Mouse (Mus musculus) limb, embryonic 12.5 days (tissue): Measurements from ENCODE around the gene Slc37a3. TPM values are rescaled to one million over a fixed set of nuclear protein-coding genes. Genes with fewer than 3 reads are reported as not detected.

Experiments
- ATAC-seq: fragments of 200-750 bp; cut with Nextera tagmentation; 2 replicates; pipeline ENCODE4 v1.8.0; 2017; ENCODE audit warnings: low read depth, moderate TSS enrichment; ENCODE audit not compliant: insufficient number of reproducible peaks, insufficient read depth, low FRiP score, low TSS enrichment
- H3K27ac ChIP-seq: fragments of 300-500 bp; sonication (generic); 2 replicates; pipeline ENCODE4 v1.5.1; 2016; ENCODE audit warnings: mild to moderate bottlenecking, moderate library complexity
- H3K27me3 ChIP-seq: fragments of 300-500 bp; sonication (generic); 2 replicates; pipeline ENCODE4 v1.6.1; 2016; ENCODE audit warnings: mild to moderate bottlenecking, moderate library complexity
- H3K36me3 ChIP-seq: fragments of 300-500 bp; sonication (generic); 2 replicates; pipeline ENCODE4 v1.6.1; 2016; ENCODE audit warnings: mild to moderate bottlenecking, moderate library complexity
- H3K4me1 ChIP-seq: fragments of 300-500 bp; sonication (generic); replicated peaks from 2 replicates; pipeline ENCODE4 v1.6.1; 2016
- H3K4me2 ChIP-seq: fragments of 300-500 bp; sonication (generic); 2 replicates; pipeline ENCODE4 v1.6.1; 2016; ENCODE audit warnings: mild to moderate bottlenecking, moderate library complexity
- H3K4me3 ChIP-seq: fragments of 300-500 bp; sonication (generic); replicated peaks from 2 replicates; pipeline ENCODE4 v1.5.1; 2016; ENCODE audit warnings: mild to moderate bottlenecking
- H3K9ac ChIP-seq: fragments of 300-500 bp; sonication (generic); replicated peaks from 2 replicates; pipeline ENCODE4 v1.6.1; 2016; ENCODE audit warnings: mild to moderate bottlenecking, moderate library complexity
- H3K9me3 ChIP-seq: fragments of 300-500 bp; sonication (generic); 2 replicates; pipeline ENCODE4 v1.6.1; 2016; ENCODE audit warnings: mild to moderate bottlenecking, moderate library complexity
- WGBS: fragments of 180-500 bp; shearing (Covaris S2); methylation state at CpG from one replicate; pipeline ENCODE4 v1.1.7; 2016; 5-methylcytosine and 5-hydroxymethylcytosine counted together
- polyA plus RNA-seq: library from polyadenylated mRNA; unstranded; fragments of >200 nt; fragmentation: Nextera tagmentation; extraction: Ambion mirVana; gene quantifications from 2 replicates; pipeline ENCODE4 v1.2.1, GENCODE M21; 2016

Slc37a3 gene
- polyA plus RNA-seq, 1 experiment from 2014 or later: 55.7 TPM

- H3K4me1 ChIP-seq: peaks cover 32% of the 10 kb centered on the region
Observed at GRCm38 (mm10) chr6:39287782-39288181, 89.7 kb downstream of the Slc37a3 start.

GRCm38 (mm10) chr6:39286732-39287083, 90.8 kb downstream of the Slc37a3 start:
- Histone ChIP-seq H3K27me3 (no peaks in the 10 kb centered on the region), H3K27ac (peak overlapping the region; percentile 69), H3K4me1 (peaks cover 32% of the 10 kb centered on the region), H3K9me3 (no peaks in the 10 kb centered on the region), H3K4me3 (no peak overlapping the region), H3K36me3 (no peaks in the 10 kb centered on the region; the same call in 1 of the 2 replicates), H3K9ac (no peak overlapping the region), H3K4me2 (no peak overlapping the region)
- 16% methylated on average over 5 of the region's 5 CpGs for WGBS
- no peak for ATAC-seq

More at GRCm38 (mm10) chr6:39287782-39288181, 89.7 kb downstream of the Slc37a3 start:
- Histone ChIP-seq H3K27ac (no peak overlapping the region), H3K4me2 (no peak overlapping the region), H3K27me3 (no peaks in the 10 kb centered on the region), H3K9ac (no peak overlapping the region), H3K9me3 (no peaks in the 10 kb centered on the region), H3K36me3 (no peaks in the 10 kb centered on the region; the same call in 1 of the 2 replicates), H3K4me3 (no peak overlapping the region)
- WGBS: 81% methylated on average over 3 of the region's 3 CpGs
- ATAC-seq: no peak

DNA sequence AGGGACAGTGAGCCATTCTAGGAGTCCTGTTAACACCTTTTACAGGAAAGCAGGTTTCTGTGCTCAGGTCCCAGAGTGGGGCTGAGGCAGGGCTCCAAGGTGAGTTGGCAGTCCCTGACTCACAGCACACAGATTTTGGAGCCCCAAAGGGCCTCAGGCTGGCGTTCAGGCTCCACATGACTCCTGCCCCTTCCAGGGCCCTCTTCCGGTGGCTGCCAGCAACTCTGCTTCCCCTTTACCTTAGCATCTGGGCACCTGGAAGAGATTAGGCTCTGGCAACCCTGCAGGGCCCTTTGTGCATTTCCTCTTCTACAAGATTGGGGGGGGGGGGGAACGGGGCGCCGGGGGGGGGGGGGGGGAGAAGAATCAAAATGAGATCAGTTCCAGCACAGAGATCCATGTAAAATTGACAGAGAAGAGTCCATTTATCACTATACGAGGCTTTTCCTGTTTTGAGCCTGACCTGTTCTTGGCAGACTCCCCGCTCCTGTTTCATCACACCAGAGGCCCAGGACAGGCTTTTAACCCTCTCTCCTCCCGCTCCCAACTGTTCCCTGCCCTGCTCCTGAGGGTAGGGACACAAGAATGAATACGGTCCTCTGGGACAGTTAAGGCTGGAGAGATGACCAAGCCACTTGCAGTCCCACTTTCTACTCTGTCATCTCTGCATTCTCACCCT, 91.3 kb downstream of the Slc37a3 start:
- WGBS: 9% methylated on average over 8 of the region's 9 CpGs
- no peaks in the 10 kb centered on the region for H3K9me3 ChIP-seq
- no peaks in the 10 kb centered on the region for H3K27me3 ChIP-seq
- peaks cover 30% of the 10 kb centered on the region for H3K4me1 ChIP-seq
- no peak overlapping the region for H3K9ac ChIP-seq
- no peak; the same call in 1 of the 2 replicates for ATAC-seq
- H3K27ac ChIP-seq: peak overlapping the region; percentile 81
- H3K36me3 ChIP-seq: no peaks in the 10 kb centered on the region; the same call in 1 of the 2 replicates
- no peak overlapping the region for H3K4me3 ChIP-seq
- no peak overlapping the region for H3K4me2 ChIP-seq

DNA sequence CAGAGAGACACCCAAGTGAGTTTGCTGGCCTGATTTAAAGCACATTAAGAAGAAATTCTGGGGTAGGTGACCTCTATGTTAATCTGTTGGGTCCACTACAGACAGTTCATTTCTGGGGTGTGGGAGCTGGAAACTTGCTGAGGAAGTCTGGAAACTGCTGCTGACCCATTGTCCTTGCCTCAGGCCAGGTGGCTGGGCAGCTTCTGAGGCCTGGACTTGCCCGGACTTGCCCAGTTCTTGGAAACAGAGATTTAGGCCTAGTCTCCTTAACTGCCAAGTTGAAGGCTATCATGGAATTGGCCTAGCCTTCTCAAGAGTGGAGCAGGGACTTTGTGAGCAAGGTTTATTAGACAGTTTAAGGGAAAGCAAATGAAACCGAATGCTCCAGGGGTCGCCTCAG, 92.6 kb downstream of the Slc37a3 start:
- WGBS: 79% methylated on average over 3 of the region's 3 CpGs
- H3K9me3 ChIP-seq: no peaks in the 10 kb centered on the region
- no peak overlapping the region for H3K4me2 ChIP-seq
- peaks cover 22% of the 10 kb centered on the region for H3K4me1 ChIP-seq
- H3K4me3 ChIP-seq: no peak overlapping the region
- no peaks in the 10 kb centered on the region; the same call in 1 of the 2 replicates for H3K36me3 ChIP-seq
- no peak overlapping the region for H3K27ac ChIP-seq
- no peak overlapping the region for H3K9ac ChIP-seq
- no peak for ATAC-seq
- H3K27me3 ChIP-seq: no peaks in the 10 kb centered on the region

Other genes starting within 250 kb of the Slc37a3 start
- gene Kdm7a, start 170.9 kb downstream of the Slc37a3 start, polyA plus RNA-seq: 11.3 and 11.6 TPM in 2 replicates
- gene Rab19, start 3.5 kb upstream of the Slc37a3 start, polyA plus RNA-seq: 0.74 and 0.81 TPM in 2 replicates
- 45.0 and 46.4 TPM in 2 replicates for gene Mkrn1, start 42.8 kb upstream of the Slc37a3 start, polyA plus RNA-seq
- gene Dennd2a, start 180.2 kb upstream of the Slc37a3 start, polyA plus RNA-seq: 34.9 and 35.3 TPM in 2 replicates
- gene Adck2, start 196.2 kb upstream of the Slc37a3 start, polyA plus RNA-seq: 31.4 and 38.6 TPM in 2 replicates
- 1.0 TPM in 1 of 2 replicates, not detected in the other for gene Gm42420, start 208.1 kb upstream of the Slc37a3 start, polyA plus RNA-seq
- gene Ndufb2, start 214.9 kb upstream of the Slc37a3 start, polyA plus RNA-seq: 298 and 316 TPM in 2 replicates